Mouse (Mus musculus) E14TG2a.4 (cell line): ENCODE data around the gene 1110051M20Rik.

Experiments
- H3K27me3 ChIP-seq: 2 replicates; pipeline ENCODE4 v1.6.1; 2014; ENCODE audit warnings: low read length, control low read depth; ENCODE audit not compliant: insufficient read depth
- H3K36me3 ChIP-seq: 2 replicates; pipeline ENCODE4 v1.6.1; 2014; ENCODE audit warnings: low read length, control low read depth; ENCODE audit not compliant: insufficient read depth
- H3K4me1 ChIP-seq: replicated peaks from 2 replicates; pipeline ENCODE4 v1.6.1; 2014; ENCODE audit warnings: low read depth, low read length, control low read depth
- H3K4me3 ChIP-seq: replicated peaks from 2 replicates; pipeline ENCODE4 v1.5.1; 2014; ENCODE audit warnings: mild to moderate bottlenecking, low read length
- H3K9me3 ChIP-seq: 2 replicates; pipeline ENCODE4 v1.6.1; 2014; ENCODE audit warnings: low read length, control low read depth
- CTCF ChIP-seq: conservative IDR thresholded peaks from 2 replicates; pipeline ENCODE4 v1.5.1; 2014; ENCODE audit warnings: low read length
- NANOG ChIP-seq: IDR thresholded peaks from 2 replicates; pipeline ENCODE4 v1.6.1; 2014; ENCODE audit warnings: borderline replicate concordance, low read length, mixed read lengths
- POU5F1 ChIP-seq: IDR thresholded peaks from 2 replicates; pipeline ENCODE4 v1.6.1; 2014; ENCODE audit warnings: low read length, borderline replicate concordance

Gene 1110051M20Rik

GRCm38 (mm10) chr2:91413811-91414210 lies 30.7 kb downstream of the 1110051M20Rik start:
- TF ChIP-seq CTCF (no peak), POU5F1 (no peak), NANOG (no peak)
- Histone ChIP-seq H3K36me3 (no peaks in the 10 kb centered on the region), H3K4me1 (no peaks in the 10 kb centered on the region), H3K4me3 (no peak overlapping the region), H3K9me3 (no peaks in the 10 kb centered on the region), H3K27me3 (no peaks in the 10 kb centered on the region)

DNA sequence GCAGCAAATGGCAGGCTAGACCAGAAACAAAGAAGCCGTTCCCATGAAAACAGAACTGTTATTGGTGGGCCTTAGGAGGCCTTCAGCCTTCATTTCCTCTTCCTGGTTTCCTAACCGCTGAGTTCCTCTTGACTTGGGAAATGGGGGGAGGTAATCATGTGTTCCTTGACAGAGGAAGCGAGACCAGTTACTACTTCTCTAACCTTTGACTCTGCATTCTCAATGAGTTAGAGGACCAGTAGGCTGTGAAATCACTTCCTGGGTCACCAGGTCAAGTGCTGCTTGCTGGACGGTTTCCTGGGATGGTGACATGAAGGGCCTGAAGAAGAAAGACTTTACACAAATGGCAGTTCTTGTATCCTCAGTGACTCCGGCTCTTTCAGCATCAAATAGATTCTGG lies 32.1 kb downstream of the 1110051M20Rik start:
- Histone ChIP-seq H3K27me3 (no peaks in the 10 kb centered on the region), H3K4me3 (no peak overlapping the region), H3K36me3 (no peaks in the 10 kb centered on the region), H3K4me1 (no peaks in the 10 kb centered on the region), H3K9me3 (no peaks in the 10 kb centered on the region)
- TF ChIP-seq POU5F1 (no peak), NANOG (no peak), CTCF (no peak)

DNA sequence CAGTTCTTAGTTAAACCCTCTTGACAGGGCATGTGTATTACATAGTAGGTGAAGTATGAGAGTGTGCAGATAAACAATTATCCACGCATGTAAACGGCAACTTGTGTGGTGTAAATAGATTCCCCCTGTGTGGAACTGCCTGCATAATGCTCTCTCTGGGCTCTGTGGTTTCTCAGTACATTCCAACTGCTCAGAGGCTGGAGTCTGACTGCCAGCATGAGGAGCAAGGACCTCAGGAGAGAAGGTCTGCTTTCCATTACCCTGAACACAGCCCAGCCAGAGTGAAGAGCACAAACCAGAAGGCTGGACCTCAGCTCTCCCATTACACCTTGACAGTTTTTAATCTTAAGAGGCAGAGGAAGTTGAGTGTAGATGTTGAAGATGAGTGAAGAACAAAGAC lies 33.0 kb downstream of the 1110051M20Rik start:
- H3K4me1 ChIP-seq = no peaks in the 10 kb centered on the region
- no peaks in the 10 kb centered on the region for H3K27me3 ChIP-seq
- H3K4me3 ChIP-seq = no peak overlapping the region
- H3K9me3 ChIP-seq = no peaks in the 10 kb centered on the region
- TF ChIP-seq CTCF (no peak), POU5F1 (no peak), NANOG (no peak)
- no peaks in the 10 kb centered on the region for H3K36me3 ChIP-seq

DNA sequence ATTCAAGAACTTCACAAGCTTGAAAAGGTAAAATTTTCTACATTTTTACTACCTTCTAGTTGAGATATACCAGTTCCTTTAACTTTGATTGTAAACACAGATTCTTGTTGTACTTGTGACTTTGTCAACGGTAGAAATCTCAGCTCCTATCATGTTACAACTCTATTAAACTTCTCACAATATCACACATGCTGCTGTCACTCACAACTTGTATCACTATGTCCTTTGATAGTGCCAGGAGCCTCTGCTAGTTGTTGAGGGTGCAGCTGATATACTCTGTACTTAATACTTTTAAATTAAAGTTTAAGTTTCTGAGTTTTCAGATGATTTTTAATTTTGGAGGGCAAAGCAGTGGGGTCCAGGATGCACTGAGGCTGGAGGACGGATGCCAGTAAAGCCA lies 36.5 kb downstream of the 1110051M20Rik start:
- H3K27me3 ChIP-seq = no peaks in the 10 kb centered on the region
- TF ChIP-seq NANOG (no peak), CTCF (no peak), POU5F1 (no peak)
- no peak overlapping the region for H3K4me3 ChIP-seq
- peaks cover 11% of the 10 kb centered on the region for H3K4me1 ChIP-seq
- no peaks in the 10 kb centered on the region for H3K9me3 ChIP-seq
- no peaks in the 10 kb centered on the region for H3K36me3 ChIP-seq

GRCm38 (mm10) chr2:91405071-91405470 lies 39.4 kb downstream of the 1110051M20Rik start:
- H3K27me3 ChIP-seq = no peaks in the 10 kb centered on the region
- no peaks in the 10 kb centered on the region for H3K9me3 ChIP-seq
- TF ChIP-seq CTCF (no peak), NANOG (no peak), POU5F1 (no peak)
- H3K4me3 ChIP-seq = no peak overlapping the region
- peaks cover 11% of the 10 kb centered on the region for H3K4me1 ChIP-seq
- no peaks in the 10 kb centered on the region for H3K36me3 ChIP-seq

- no peaks in the 10 kb centered on the region for H3K9me3 ChIP-seq
- H3K4me1 ChIP-seq = peaks cover 9% of the 10 kb centered on the region
- no peak overlapping the region for H3K4me3 ChIP-seq
- H3K36me3 ChIP-seq = no peaks in the 10 kb centered on the region
- no peaks in the 10 kb centered on the region for H3K27me3 ChIP-seq
- TF ChIP-seq NANOG = no peak
- TF ChIP-seq POU5F1 = no peak
- no peak for TF ChIP-seq CTCF
Observed at GRCm38 (mm10) chr2:91399727-91400126, 44.8 kb downstream of the 1110051M20Rik start.

DNA sequence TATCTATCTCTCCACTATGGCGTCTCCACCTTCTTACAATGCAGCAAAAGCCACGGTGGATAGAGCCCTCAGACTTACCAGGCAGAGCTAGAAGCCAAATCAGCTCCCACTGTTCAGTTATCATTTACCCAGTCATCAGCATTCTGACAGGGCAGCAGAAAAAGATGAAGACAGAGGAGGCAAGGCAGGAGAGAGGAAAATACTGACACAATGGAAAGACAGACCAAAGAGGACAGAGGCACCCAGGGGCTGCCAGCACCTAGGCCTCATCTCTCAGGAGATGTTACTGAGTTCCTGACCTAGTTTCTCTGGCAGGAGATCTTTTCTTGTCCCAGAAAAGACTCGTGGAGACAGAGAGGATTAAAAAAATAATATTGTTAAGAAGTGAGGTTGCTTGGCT lies 45.3 kb downstream of the 1110051M20Rik start:
- no peaks in the 10 kb centered on the region for H3K36me3 ChIP-seq

DNA sequence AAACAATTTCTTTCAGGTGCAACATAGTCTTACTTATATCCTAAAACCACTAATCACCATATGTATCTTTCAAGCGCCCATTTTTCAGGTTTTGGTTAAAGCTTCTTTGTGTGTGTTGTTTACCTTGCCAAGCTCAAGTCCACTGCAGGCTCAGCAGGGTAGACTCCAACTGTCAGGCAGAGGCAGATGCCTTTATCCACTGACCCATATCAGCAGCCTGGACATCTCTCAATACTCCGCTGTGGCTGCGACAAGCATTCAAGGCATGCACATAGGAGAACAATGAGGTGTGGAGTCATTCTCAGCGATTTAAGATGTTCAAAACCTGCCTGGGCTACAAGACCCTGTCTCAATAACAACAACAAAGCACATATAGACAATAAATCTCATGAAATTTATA lies 50.4 kb downstream of the 1110051M20Rik start:
- H3K4me3 ChIP-seq = no peak overlapping the region
- no peaks in the 10 kb centered on the region for H3K36me3 ChIP-seq
- TF ChIP-seq POU5F1 = no peak
- no peak for TF ChIP-seq CTCF
- no peak for TF ChIP-seq NANOG
- H3K27me3 ChIP-seq = no peaks in the 10 kb centered on the region
- peaks cover 7% of the 10 kb centered on the region; the same call in 1 of the 2 replicates for H3K4me1 ChIP-seq
- no peaks in the 10 kb centered on the region for H3K9me3 ChIP-seq

More for the DNA sequence above, 45.3 kb downstream of the 1110051M20Rik start:
- no peak overlapping the region for H3K4me3 ChIP-seq
- TF ChIP-seq CTCF = no peak
- TF ChIP-seq POU5F1 = no peak
- no peak for TF ChIP-seq NANOG
- no peaks in the 10 kb centered on the region for H3K9me3 ChIP-seq
- peaks cover 7% of the 10 kb centered on the region; the same call in 1 of the 2 replicates for H3K4me1 ChIP-seq
- no peaks in the 10 kb centered on the region for H3K27me3 ChIP-seq

DNA sequence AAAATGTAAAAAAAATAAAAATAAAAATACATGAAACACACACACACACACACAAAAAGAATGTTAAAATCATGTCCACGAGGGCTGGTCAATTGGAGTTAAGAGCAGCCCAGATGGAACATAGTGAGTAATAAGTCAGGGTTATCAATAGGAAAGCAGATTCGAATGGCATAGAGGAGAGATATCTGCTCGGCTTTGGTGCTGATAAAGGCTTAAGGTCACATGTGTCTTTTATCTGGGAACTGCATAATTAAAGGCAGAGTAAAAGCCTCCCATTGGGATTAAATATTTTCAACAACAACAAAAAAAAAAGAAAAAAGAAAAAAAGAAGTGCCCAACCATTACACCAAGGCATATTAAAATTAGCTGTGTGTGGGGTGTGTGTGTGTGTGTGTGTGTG lies 55.8 kb downstream of the 1110051M20Rik start:
- TF ChIP-seq NANOG = no peak
- H3K36me3 ChIP-seq = no peaks in the 10 kb centered on the region
- H3K9me3 ChIP-seq = no peaks in the 10 kb centered on the region
- no peaks in the 10 kb centered on the region for H3K4me1 ChIP-seq
- no peaks in the 10 kb centered on the region for H3K27me3 ChIP-seq
- no peak overlapping the region for H3K4me3 ChIP-seq
